ENCODE assay signal across 8 mouse cellular contexts in the genomic region with DNA sequence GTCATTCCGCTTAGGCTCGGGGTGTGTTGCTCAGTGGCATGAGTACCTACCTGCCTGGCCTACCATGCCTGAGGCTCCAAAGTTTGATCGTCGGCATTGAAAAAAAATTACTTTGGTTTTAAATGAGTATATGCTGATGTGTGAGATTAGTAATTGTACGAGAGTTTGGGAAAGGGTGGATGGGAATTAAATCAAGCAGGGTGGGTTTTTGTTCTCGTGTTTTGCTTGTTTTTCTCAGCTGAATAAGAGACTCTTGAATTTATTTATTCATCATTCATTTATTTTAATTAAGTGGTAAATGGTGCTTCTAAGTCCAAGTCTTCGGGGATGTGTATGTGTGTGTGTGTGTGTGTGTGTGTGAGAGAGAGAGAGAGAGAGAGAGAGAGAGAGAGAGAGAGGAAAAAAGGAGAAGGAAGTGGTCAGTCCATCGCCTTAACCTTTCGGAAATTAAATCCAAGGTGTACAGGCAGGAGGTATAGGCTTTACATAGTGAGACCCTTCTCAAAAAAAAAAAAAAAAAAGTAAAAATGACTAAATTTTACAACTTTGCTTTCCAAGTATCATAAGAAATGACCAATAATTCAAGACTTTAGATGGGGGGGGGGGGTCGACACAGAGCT. TPM values are rescaled to one million over a fixed set of nuclear protein-coding genes. Genes with fewer than 3 reads are reported as not detected.
A peak's percentile ranks its signal among the peaks of the same experiment; 100 is the strongest.
DNase-seq lines count a peak whose midpoint lies in the region; ATAC-seq and TF ChIP-seq lines count a peak whose summit lies in the region.

No protein-coding gene starts in this region.

- H3K9me3 ChIP-seq in embryonic facial prominence, embryonic 13.5 days, result no peaks in the 10 kb centered on the region
- no peaks in the 10 kb centered on the region for H3K9me3 ChIP-seq in limb, embryonic 11.5 days (ENCODE audit: control insufficient read depth, low read length)
- H3K9me3 ChIP-seq in neural tube, embryonic 13.5 days, result no peaks in the 10 kb centered on the region

- ATAC-seq in embryonic facial prominence, embryonic 13.5 days (ENCODE audit: insufficient number of reproducible peaks, insufficient read depth, low FRiP score, low TSS enrichment, low read depth), result no peak
- no peak for ATAC-seq in limb, embryonic 11.5 days (ENCODE audit: insufficient number of reproducible peaks, low FRiP score, low TSS enrichment, low read depth)
- ATAC-seq in neural tube, embryonic 13.5 days (ENCODE audit: low read depth), result no peak

- no peak for DNase-seq in left cerebral cortex, adult 2 months (ENCODE audit: extremely low spot score in 1 of 2, low spot score in 2 of 2)
- no peak for DNase-seq in left cerebral cortex, postnatal 36 days (ENCODE audit: low spot score in 2 of 2)
- no peak for DNase-seq in limb, embryonic 11.5 days (ENCODE audit: low spot score)
- DNase-seq in right cerebral cortex, adult 18-20 months, result no peak
- no peak for DNase-seq in urinary bladder, adult 2 months (ENCODE audit: low spot score)
- no peak for DNase-seq in testis, postnatal 14 days (ENCODE audit: low spot score)

- H3K4me1 ChIP-seq in embryonic facial prominence, embryonic 13.5 days, result peaks cover 15% of the 10 kb centered on the region
- no peaks in the 10 kb centered on the region for H3K4me1 ChIP-seq in limb, embryonic 11.5 days (ENCODE audit: control insufficient read depth, insufficient read depth, low read length)
- H3K4me1 ChIP-seq in neural tube, embryonic 13.5 days (replicated peaks), result peaks cover 15% of the 10 kb centered on the region

- TF ChIP-seq CTCF in left cerebral cortex, adult 2 months (IDR thresholded peaks at IDR 0.05), result no peak

- intact Hi-C loops in left cerebral cortex, adult 2 months (cut with DNase I), result loop anchor here (2.0 to 5.0 kb wide), 3 partner anchors 43 to 129 kb away; a partner anchor contains a TSS
- intact Hi-C loops in left cerebral cortex, postnatal 36 days (cut with DNase I), result loop anchor here (2.0 to 5.0 kb wide), 2 partner anchors 37 to 129 kb away; a partner anchor contains a TSS

- H3K36me3 ChIP-seq in embryonic facial prominence, embryonic 13.5 days, result no peaks in the 10 kb centered on the region
- H3K36me3 ChIP-seq in limb, embryonic 11.5 days (ENCODE audit: control insufficient read depth, insufficient read depth, low read length), result no peaks in the 10 kb centered on the region
- no peaks in the 10 kb centered on the region for H3K36me3 ChIP-seq in neural tube, embryonic 13.5 days

- peak overlapping the region; percentile 94 for H3K4me2 ChIP-seq in embryonic facial prominence, embryonic 13.5 days
- H3K4me2 ChIP-seq in limb, embryonic 11.5 days (ENCODE audit: low read depth, severe bottlenecking), result peak overlapping the region; percentile 91
- peak overlapping the region; percentile 94 for H3K4me2 ChIP-seq in neural tube, embryonic 13.5 days

- H3K4me3 ChIP-seq in left cerebral cortex, adult 2 months, result peak overlapping the region; percentile 81
- peak overlapping the region; percentile 86 for H3K4me3 ChIP-seq in embryonic facial prominence, embryonic 13.5 days
- peak overlapping the region; percentile 93 for H3K4me3 ChIP-seq in limb, embryonic 11.5 days (ENCODE audit: low read depth, low read length)
- H3K4me3 ChIP-seq in neural tube, embryonic 13.5 days, result peak overlapping the region; percentile 88

- WGBS in embryonic facial prominence, embryonic 13.5 days, result 11% methylated on average over 10 of the region's 10 CpGs
- WGBS in limb, embryonic 11.5 days, result 16% methylated on average over 10 of the region's 10 CpGs
- 20% methylated on average over 10 of the region's 10 CpGs for WGBS in neural tube, embryonic 13.5 days

- H3K9ac ChIP-seq in embryonic facial prominence, embryonic 13.5 days, result peak overlapping the region; percentile 89
- H3K9ac ChIP-seq in limb, embryonic 11.5 days (ENCODE audit: low read length), result peak overlapping the region; percentile 89
- no peak overlapping the region for H3K9ac ChIP-seq in neural tube, embryonic 13.5 days

- H3K27me3 ChIP-seq in embryonic facial prominence, embryonic 13.5 days, result no peaks in the 10 kb centered on the region
- H3K27me3 ChIP-seq in limb, embryonic 11.5 days (ENCODE audit: control insufficient read depth, insufficient read depth, low read length), result no peaks in the 10 kb centered on the region
- H3K27me3 ChIP-seq in neural tube, embryonic 13.5 days, result peaks cover 7% of the 10 kb centered on the region; the same call in 1 of the 2 replicates

- H3K27ac ChIP-seq in left cerebral cortex, adult 2 months, result no peak overlapping the region
- H3K27ac ChIP-seq in embryonic facial prominence, embryonic 13.5 days, result no peak overlapping the region
- H3K27ac ChIP-seq in limb, embryonic 11.5 days (replicated peaks; ENCODE audit: low read depth, low read length), result no peak overlapping the region
- no peak overlapping the region for H3K27ac ChIP-seq in neural tube, embryonic 13.5 days (replicated peaks)

RNA-seq across cellular contexts. Expression of a gene that starts 1.4 kb away (rescaled TPM):
- 10 to 100 TPM; 16.7 to 17.9 TPM for total RNA-seq in left cerebral cortex, adult 2 months (2021)
- total RNA-seq in left cerebral cortex, postnatal 36 days (2021), result 10 to 100 TPM; 19.2 to 26.8 TPM
- polyA plus RNA-seq in embryonic facial prominence, embryonic 13.5 days (2015; fragmentation: Nextera tagmentation; extraction: Ambion mirVana), result 29.6 and 33.6 TPM in 2 replicates
- 49.1 and 55.6 TPM in 2 replicates for polyA plus RNA-seq in limb, embryonic 11.5 days (2014; fragmentation: Nextera tagmentation; extraction: Ambion mirVana)
- polyA plus RNA-seq in neural tube, embryonic 13.5 days (2015; fragmentation: Nextera tagmentation; extraction: Ambion mirVana), result 8.3 and 9.8 TPM in 2 replicates
- 24.7 and 25.4 TPM in 2 replicates for polyA plus RNA-seq in urinary bladder, adult 2 months (2012; rRNA removed)
